In genomic region chr1:136348137-136348536, GRCm38 (mm10) we compare ENCODE assay signal across 26 mouse cellular contexts. TPM values are rescaled to one million over a fixed set of nuclear protein-coding genes. Genes with fewer than 3 reads are reported as not detected.
DNase-seq lines count a peak whose midpoint lies in the region; ATAC-seq and TF ChIP-seq lines count a peak whose summit lies in the region.
"Had no signal": no experiment of that assay in that cellular context is flagged by ENCODE, and none has a peak within 500 bp of the region (broad histone marks: within the 10 kb centered on the region; RNA-seq: fewer than 3 reads in every experiment).

No protein-coding gene starts in this region.

- 63% methylated on average over 5 of the region's 5 CpGs for WGBS in intestine, embryonic 14.5 days
- WGBS in intestine, postnatal 0 days = 75% methylated on average over 5 of the region's 5 CpGs
- 86% methylated on average over 5 of the region's 5 CpGs for WGBS in midbrain, embryonic 11.5 days
- 73% methylated on average over 5 of the region's 5 CpGs for WGBS in midbrain, embryonic 13.5 days
- 76% methylated on average over 5 of the region's 5 CpGs for WGBS in liver, embryonic 15.5 days (ENCODE audit: insufficient replicate concordance)

- H3K4me1 ChIP-seq in intestine, embryonic 14.5 days (replicated peaks; ENCODE audit: control insufficient read depth, insufficient read depth, low read length) = peaks cover 28% of the 10 kb centered on the region
- no peaks in the 10 kb centered on the region; the same call in 1 of the 2 replicates for H3K4me1 ChIP-seq in intestine, postnatal 0 days (replicated peaks; ENCODE audit: control insufficient read depth, insufficient read depth, low read length)
- peaks cover 15% of the 10 kb centered on the region for H3K4me1 ChIP-seq in midbrain, embryonic 11.5 days (ENCODE audit: control insufficient read depth, insufficient read depth, low read length)
- H3K4me1 ChIP-seq in midbrain, embryonic 13.5 days (replicated peaks) = peaks cover 23% of the 10 kb centered on the region
- peaks cover 50% of the 10 kb centered on the region for H3K4me1 ChIP-seq in liver, embryonic 15.5 days (replicated peaks)

- H3K9ac ChIP-seq in intestine, embryonic 14.5 days (ENCODE audit: low read length) = no peak overlapping the region
- H3K9ac ChIP-seq in intestine, postnatal 0 days (ENCODE audit: low read depth, low read length) = no peak overlapping the region
- H3K9ac ChIP-seq in midbrain, embryonic 11.5 days (ENCODE audit: low read length) = no peak overlapping the region
- H3K9ac ChIP-seq in midbrain, embryonic 13.5 days (replicated peaks) = no peak overlapping the region
- no peak overlapping the region for H3K9ac ChIP-seq in liver, embryonic 15.5 days
- H3K9ac ChIP-seq: embryonic facial prominence, embryonic 13.5 days; forebrain, embryonic 12.5 days; forebrain, embryonic 15.5 days; hindbrain, embryonic 12.5 days; hindbrain, embryonic 15.5 days had no signal

- H3K36me3 ChIP-seq in intestine, embryonic 14.5 days (ENCODE audit: control insufficient read depth, insufficient read depth, low read length) = no peaks in the 10 kb centered on the region
- no peaks in the 10 kb centered on the region for H3K36me3 ChIP-seq in intestine, postnatal 0 days (ENCODE audit: control insufficient read depth, insufficient read depth)
- H3K36me3 ChIP-seq in midbrain, embryonic 11.5 days (ENCODE audit: control insufficient read depth, insufficient read depth, low read length) = no peaks in the 10 kb centered on the region
- H3K36me3 ChIP-seq in midbrain, embryonic 13.5 days = no peaks in the 10 kb centered on the region
- 0 out of 2 replicates have a peak, but pooled peaks cover 4% of the 10 kb centered on the region for H3K36me3 ChIP-seq in liver, embryonic 15.5 days (replicated peaks)
- H3K36me3 ChIP-seq: embryonic facial prominence, embryonic 10.5 days; embryonic facial prominence, embryonic 13.5 days; forebrain, embryonic 12.5 days; forebrain, embryonic 15.5 days; heart, embryonic 10.5 days; hindbrain, embryonic 12.5 days; hindbrain, embryonic 15.5 days had no signal

- H3K4me2 ChIP-seq in intestine, embryonic 14.5 days (ENCODE audit: low read length) = no peak overlapping the region
- no peak overlapping the region for H3K4me2 ChIP-seq in intestine, postnatal 0 days (replicated peaks; ENCODE audit: low read depth)
- no peak overlapping the region for H3K4me2 ChIP-seq in midbrain, embryonic 11.5 days
- no peak overlapping the region for H3K4me2 ChIP-seq in midbrain, embryonic 13.5 days (replicated peaks)
- H3K4me2 ChIP-seq in liver, embryonic 15.5 days = no peak overlapping the region
- H3K4me2 ChIP-seq: embryonic facial prominence, embryonic 13.5 days; forebrain, embryonic 12.5 days; forebrain, embryonic 15.5 days; hindbrain, embryonic 12.5 days; hindbrain, embryonic 15.5 days had no signal

- no peak for TF ChIP-seq CTCF in intestine, postnatal 0 days (IDR thresholded peaks at IDR 0.05; ENCODE audit: low read depth)

- peak; percentile 42 for DNase-seq in intestine, embryonic 14.5 days (ENCODE audit: low spot score)
- peak; percentile 51 for DNase-seq in midbrain, embryonic 11.5 days (ENCODE audit: low spot score, missing footprints)
- DNase-seq in lung, postnatal 14 days = no peak
- DNase-seq: adrenal gland, postnatal 10 days; adrenal gland, postnatal 36 days; B cell, adult 2 months; cerebellum, adult 18-20 months; cerebellum, adult 9-11 months; cerebellum, postnatal 36 days; embryo, embryonic 11 days; gastrocnemius, postnatal 25 days; heart, adult 18-20 months had no signal

- no peak for ATAC-seq in intestine, embryonic 14.5 days (replicated peaks; ENCODE audit: low FRiP score, low TSS enrichment, low read depth)
- ATAC-seq in intestine, postnatal 0 days = no peak
- ATAC-seq in midbrain, embryonic 11.5 days (ENCODE audit: low FRiP score) = no peak
- no peak for ATAC-seq in midbrain, embryonic 13.5 days
- ATAC-seq in liver, embryonic 15.5 days (ENCODE audit: insufficient read depth) = no peak
- no peak for ATAC-seq in megakaryocyte-erythroid progenitor cell, adult 5-6 weeks (replicated peaks; ENCODE audit: low FRiP score, low TSS enrichment, poor library complexity, severe bottlenecking)
- ATAC-seq: forebrain, embryonic 15.5 days; Patski had no signal

- 0 out of 2 replicates have a peak, but pooled peaks cover 2% of the 10 kb centered on the region for H3K27me3 ChIP-seq in intestine, embryonic 14.5 days (replicated peaks; ENCODE audit: control insufficient read depth, insufficient read depth, low read length)
- peaks cover 73% of the 10 kb centered on the region for H3K27me3 ChIP-seq in intestine, postnatal 0 days (replicated peaks; ENCODE audit: control insufficient read depth, insufficient read depth, low read length)
- H3K27me3 ChIP-seq in midbrain, embryonic 11.5 days (ENCODE audit: control insufficient read depth, insufficient read depth, low read length) = no peaks in the 10 kb centered on the region; the same call in 1 of the 2 replicates
- H3K27me3 ChIP-seq in midbrain, embryonic 13.5 days = 0 out of 2 replicates have a peak, but pooled peaks cover 4% of the 10 kb centered on the region
- peaks cover 8% of the 10 kb centered on the region; the same call in 1 of the 2 replicates for H3K27me3 ChIP-seq in liver, embryonic 15.5 days
- H3K27me3 ChIP-seq: embryonic facial prominence, embryonic 13.5 days; forebrain, embryonic 15.5 days; hindbrain, embryonic 12.5 days; hindbrain, embryonic 15.5 days had no signal

- H3K9me3 ChIP-seq in intestine, embryonic 14.5 days (ENCODE audit: control insufficient read depth, low read length) = no peaks in the 10 kb centered on the region
- no peaks in the 10 kb centered on the region for H3K9me3 ChIP-seq in intestine, postnatal 0 days (ENCODE audit: control insufficient read depth)
- H3K9me3 ChIP-seq in midbrain, embryonic 11.5 days (ENCODE audit: control insufficient read depth, low read length) = no peaks in the 10 kb centered on the region
- H3K9me3 ChIP-seq in midbrain, embryonic 13.5 days = no peaks in the 10 kb centered on the region
- no peaks in the 10 kb centered on the region for H3K9me3 ChIP-seq in liver, embryonic 15.5 days (replicated peaks)
- H3K9me3 ChIP-seq: embryonic facial prominence, embryonic 10.5 days; embryonic facial prominence, embryonic 13.5 days; forebrain, embryonic 12.5 days; forebrain, embryonic 15.5 days; G1E; heart, embryonic 10.5 days; hindbrain, embryonic 12.5 days; hindbrain, embryonic 15.5 days had no signal

- no peak overlapping the region for H3K27ac ChIP-seq in intestine, embryonic 14.5 days (ENCODE audit: low read depth)
- H3K27ac ChIP-seq in intestine, postnatal 0 days (ENCODE audit: low read depth, low read length) = no peak overlapping the region
- no peak overlapping the region for H3K27ac ChIP-seq in midbrain, embryonic 11.5 days (ENCODE audit: low read depth, low read length)
- H3K27ac ChIP-seq in midbrain, embryonic 13.5 days = no peak overlapping the region
- peak overlapping the region; percentile 98 for H3K27ac ChIP-seq in liver, embryonic 15.5 days (replicated peaks)
- H3K27ac ChIP-seq: embryonic facial prominence, embryonic 10.5 days; embryonic facial prominence, embryonic 13.5 days; forebrain, embryonic 12.5 days; forebrain, embryonic 15.5 days; heart, embryonic 10.5 days; hindbrain, embryonic 12.5 days; hindbrain, embryonic 15.5 days had no signal

- no peak overlapping the region for H3K4me3 ChIP-seq in intestine, embryonic 14.5 days (ENCODE audit: low read depth, low read length)
- H3K4me3 ChIP-seq in intestine, postnatal 0 days (ENCODE audit: low read depth, low read length) = no peak overlapping the region
- no peak overlapping the region for H3K4me3 ChIP-seq in midbrain, embryonic 11.5 days (ENCODE audit: low read depth, low read length)
- H3K4me3 ChIP-seq in midbrain, embryonic 13.5 days (replicated peaks) = no peak overlapping the region
- no peak overlapping the region for H3K4me3 ChIP-seq in liver, embryonic 15.5 days (replicated peaks)
- H3K4me3 ChIP-seq: embryonic facial prominence, embryonic 10.5 days; embryonic facial prominence, embryonic 13.5 days; erythroblast, embryonic 14.5 days; forebrain, embryonic 12.5 days; forebrain, embryonic 15.5 days; heart, embryonic 10.5 days; hindbrain, embryonic 12.5 days; hindbrain, embryonic 15.5 days had no signal

RNA-seq across cellular contexts. Expression of gene Camsap2, which starts 2.2 kb away (rescaled TPM):
- polyA plus RNA-seq in intestine, embryonic 14.5 days (2014; fragmentation: Nextera tagmentation; extraction: Ambion mirVana) = 14.2 and 16.2 TPM in 2 replicates
- 3.3 and 3.6 TPM in 2 replicates for polyA plus RNA-seq in intestine, postnatal 0 days (2015; fragmentation: Nextera tagmentation; extraction: Ambion mirVana)
- 32.7 and 35.3 TPM in 2 replicates for polyA plus RNA-seq in midbrain, embryonic 11.5 days (2014; fragmentation: Nextera tagmentation; extraction: Ambion mirVana)
- polyA plus RNA-seq in midbrain, embryonic 13.5 days (2015; fragmentation: Nextera tagmentation; extraction: Ambion mirVana) = 28.1 and 29.1 TPM in 2 replicates
- polyA plus RNA-seq in liver, embryonic 15.5 days (2015; fragmentation: Nextera tagmentation; extraction: Ambion mirVana) = 5.9 and 6.5 TPM in 2 replicates
- 39.3 and 45.6 TPM in 2 replicates for total RNA-seq in megakaryocyte-erythroid progenitor cell, adult 5-6 weeks (2014; fragmentation: Nextera tagmentation)
- 56.3 and 64.4 TPM in 2 replicates for total RNA-seq in megakaryocyte-erythroid progenitor cell, adult 5-6 weeks (2017)
